Mouse (Mus musculus) lung, embryonic 14.5 days (tissue): ENCODE measurements around the gene Adamtsl3. TPM values are rescaled to one million over a fixed set of nuclear protein-coding genes. Genes with fewer than 3 reads are reported as not detected.

Experiments
- ATAC-seq: fragments of 200-750 bp; cut with Nextera tagmentation; 2 replicates; pipeline ENCODE4 v1.8.0; 2017; ENCODE audit warnings: mild to moderate bottlenecking, moderate TSS enrichment, moderate library complexity; ENCODE audit not compliant: insufficient read depth
- DNase-seq: peaks from one replicate; pipeline ENCODE4 v3.0.0-alpha.2; 2015
- H3K27ac ChIP-seq: fragments of 300-500 bp; sonication (generic); 2 replicates; pipeline ENCODE4 v1.5.1; 2014; ENCODE audit warnings: low read depth, mild to moderate bottlenecking, moderate library complexity
- H3K27me3 ChIP-seq: fragments of 300-500 bp; sonication (generic); 2 replicates; pipeline ENCODE4 v1.6.1; 2014; ENCODE audit warnings: low read length, control low read depth; ENCODE audit not compliant: insufficient read depth
- H3K36me3 ChIP-seq: fragments of 300-500 bp; sonication (generic); 2 replicates; pipeline ENCODE4 v1.6.1; 2014; ENCODE audit warnings: control low read depth; ENCODE audit not compliant: insufficient read depth
- H3K4me1 ChIP-seq: fragments of 300-500 bp; sonication (generic); 2 replicates; pipeline ENCODE4 v1.6.1; 2014; ENCODE audit warnings: antibody characterized with exemption, control low read depth; ENCODE audit not compliant: insufficient read depth
- H3K4me2 ChIP-seq: fragments of 300-500 bp; sonication (generic); 2 replicates; pipeline ENCODE4 v1.6.1; 2014; ENCODE audit warnings: mild to moderate bottlenecking
- H3K4me3 ChIP-seq: fragments of 300-500 bp; sonication (generic); 2 replicates; pipeline ENCODE4 v1.5.1; 2014; ENCODE audit warnings: low read depth, low read length
- H3K9ac ChIP-seq: fragments of 300-500 bp; sonication (generic); 2 replicates; pipeline ENCODE4 v1.6.1; 2014
- H3K9me3 ChIP-seq: fragments of 300-500 bp; sonication (generic); 2 replicates; pipeline ENCODE4 v1.6.1; 2016; ENCODE audit warnings: low read depth, low read length, control low read depth
- CTCF ChIP-seq: IDR thresholded peaks from 2 replicates; pipeline ENCODE4 v1.5.1; 2016; ENCODE audit warnings: antibody characterized with exemption, low read depth
- WGBS: fragments of 180-500 bp; shearing (Covaris S2); extraction: QIAGEN DNeasy Blood & Tissue Kit; methylation state at CpG from one replicate; pipeline ENCODE4 v1.1.7; 2014; 5-methylcytosine and 5-hydroxymethylcytosine counted together
- polyA plus RNA-seq: library from polyadenylated mRNA; unstranded; fragments of >200 nt; fragmentation: Nextera tagmentation; extraction: Ambion mirVana; gene quantifications from 2 replicates; pipeline ENCODE4 v1.2.1, GENCODE M21; 2014

Adamtsl3 gene
- polyA plus RNA-seq, 1 experiment from 2014 or later: 0.58 TPM

DNA sequence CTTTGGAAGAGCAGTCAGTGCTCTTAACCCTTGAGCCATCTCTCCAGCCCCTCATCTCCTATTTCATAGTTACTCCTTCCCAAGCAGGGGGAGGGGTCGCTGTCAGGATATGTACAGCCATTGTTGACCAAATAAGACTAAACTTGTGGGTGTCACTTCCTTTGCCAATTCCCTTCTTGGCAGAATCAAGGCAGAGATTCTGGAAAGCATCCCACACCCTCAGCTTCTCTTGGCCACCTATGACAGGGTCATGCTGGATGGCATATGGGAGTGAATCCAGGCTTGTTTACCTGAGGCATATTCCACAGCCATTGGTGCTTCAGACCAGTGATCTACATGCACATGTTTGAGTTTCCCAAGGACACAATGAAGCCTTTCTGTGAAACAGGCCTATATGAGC, 42.8 kb downstream of the Adamtsl3 start:
- ATAC-seq (no peak), DNase-seq (no peak)
- no peak overlapping the region for H3K4me3 ChIP-seq
- no peak overlapping the region for H3K27ac ChIP-seq
- no peaks in the 10 kb centered on the region for H3K36me3 ChIP-seq
- WGBS: 71% methylated on average over 1 of the region's 1 CpGs
- H3K4me1 ChIP-seq: no peaks in the 10 kb centered on the region
- H3K27me3 ChIP-seq: no peaks in the 10 kb centered on the region
- H3K4me2 ChIP-seq: no peak overlapping the region
- H3K9me3 ChIP-seq: no peaks in the 10 kb centered on the region
- no peak for TF ChIP-seq CTCF
- no peak overlapping the region for H3K9ac ChIP-seq

GRCm38 (mm10) chr7:82379765-82380164, 44.3 kb downstream of the Adamtsl3 start:
- H3K4me3 ChIP-seq: no peak overlapping the region
- no peaks in the 10 kb centered on the region for H3K27me3 ChIP-seq
- TF ChIP-seq CTCF: no peak
- H3K36me3 ChIP-seq: no peaks in the 10 kb centered on the region
- H3K4me2 ChIP-seq: no peak overlapping the region
- no peak overlapping the region for H3K9ac ChIP-seq
- H3K4me1 ChIP-seq: no peaks in the 10 kb centered on the region
- H3K9me3 ChIP-seq: no peaks in the 10 kb centered on the region
- DNase-seq: no peak
- ATAC-seq: no peak
- no peak overlapping the region for H3K27ac ChIP-seq
- 41% methylated on average over 7 of the region's 7 CpGs for WGBS

- no peaks in the 10 kb centered on the region for H3K9me3 ChIP-seq
- no peak for TF ChIP-seq CTCF
- ATAC-seq: no peak
- no peak overlapping the region for H3K9ac ChIP-seq
- no peak overlapping the region for H3K27ac ChIP-seq
- no peaks in the 10 kb centered on the region for H3K4me1 ChIP-seq
- no peak overlapping the region for H3K4me3 ChIP-seq
- no peak overlapping the region for H3K4me2 ChIP-seq
- H3K36me3 ChIP-seq: no peaks in the 10 kb centered on the region
- WGBS: 62% methylated on average over 4 of the region's 4 CpGs
- DNase-seq: no peak
- no peaks in the 10 kb centered on the region for H3K27me3 ChIP-seq
Measured at GRCm38 (mm10) chr7:82382843-82383535, 47.5 kb downstream of the Adamtsl3 start.

- no peak overlapping the region for H3K9ac ChIP-seq
- H3K4me1 ChIP-seq: no peaks in the 10 kb centered on the region
- no peak for DNase-seq
- H3K9me3 ChIP-seq: no peaks in the 10 kb centered on the region
- 59% methylated on average over 3 of the region's 3 CpGs for WGBS
- H3K4me3 ChIP-seq: no peak overlapping the region
- H3K4me2 ChIP-seq: no peak overlapping the region
- ATAC-seq: no peak
- no peaks in the 10 kb centered on the region for H3K27me3 ChIP-seq
- H3K36me3 ChIP-seq: no peaks in the 10 kb centered on the region
- TF ChIP-seq CTCF: no peak
- H3K27ac ChIP-seq: no peak overlapping the region
Measured at GRCm38 (mm10) chr7:82383536-82383848, 48.0 kb downstream of the Adamtsl3 start.

DNA sequence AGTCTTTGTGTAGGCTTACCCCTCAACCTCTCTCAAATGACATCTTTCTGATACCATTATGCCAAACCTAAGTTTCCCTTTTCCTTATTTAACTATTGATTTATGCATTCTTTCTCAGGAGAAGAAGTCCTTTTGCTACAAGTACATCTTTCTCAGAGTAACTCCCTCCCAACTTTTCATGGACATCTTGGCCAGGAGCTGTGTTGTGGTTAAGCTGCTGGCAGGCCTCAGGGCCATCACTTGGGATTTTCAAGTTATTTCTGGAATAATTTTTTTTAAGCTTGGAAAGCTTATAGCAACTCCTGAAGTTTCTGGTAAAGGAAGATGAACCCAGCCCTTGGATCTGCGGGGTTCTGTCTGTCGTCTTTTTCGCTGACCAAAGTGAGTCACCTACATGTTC, 51.6 kb downstream of the Adamtsl3 start:
- WGBS: 82% methylated on average over 3 of the region's 3 CpGs
- no peak for TF ChIP-seq CTCF
- ATAC-seq (no peak), DNase-seq (no peak)
- H3K9ac ChIP-seq: no peak overlapping the region
- H3K36me3 ChIP-seq: no peaks in the 10 kb centered on the region
- no peaks in the 10 kb centered on the region for H3K4me1 ChIP-seq
- H3K4me2 ChIP-seq: no peak overlapping the region
- H3K4me3 ChIP-seq: no peak overlapping the region
- H3K27me3 ChIP-seq: no peaks in the 10 kb centered on the region
- no peak overlapping the region for H3K27ac ChIP-seq
- no peaks in the 10 kb centered on the region for H3K9me3 ChIP-seq

DNA sequence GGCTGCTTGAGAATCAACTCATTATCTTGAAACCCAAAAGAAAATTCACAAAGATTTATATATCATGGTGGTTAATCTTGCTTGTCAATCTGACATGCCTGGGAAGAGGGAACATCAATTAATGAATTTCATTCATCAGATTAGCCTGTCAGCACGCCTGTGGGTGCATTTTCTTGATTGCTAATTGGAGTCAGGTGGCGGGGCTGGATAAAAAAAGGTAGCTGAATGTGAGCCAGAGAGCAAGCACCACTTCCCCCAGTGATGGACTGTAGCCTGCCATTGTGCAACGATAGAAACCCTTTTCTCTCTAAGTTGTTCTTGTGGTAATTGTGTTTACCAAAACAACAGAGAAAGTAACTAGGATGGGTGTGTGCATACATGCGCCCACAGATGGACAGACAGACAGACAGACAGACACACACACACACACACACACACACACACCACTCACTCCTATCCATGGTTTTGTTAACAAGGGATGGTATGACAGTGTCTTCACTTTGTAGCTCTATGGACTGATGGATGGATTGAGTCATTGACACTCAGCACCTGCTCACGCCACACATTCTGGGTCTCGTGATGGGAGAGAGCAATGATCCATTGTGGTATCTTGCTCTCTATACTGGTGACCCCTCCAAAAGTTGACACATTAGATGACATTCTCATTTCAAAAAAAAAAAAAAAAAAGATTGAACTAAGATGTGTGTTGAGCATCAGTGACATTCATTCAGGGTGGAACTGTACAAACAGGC, 59.1 kb downstream of the Adamtsl3 start:
- Histone ChIP-seq H3K27me3 (no peaks in the 10 kb centered on the region), H3K27ac (no peak overlapping the region), H3K36me3 (no peaks in the 10 kb centered on the region), H3K9me3 (no peaks in the 10 kb centered on the region), H3K4me2 (no peak overlapping the region), H3K4me3 (no peak overlapping the region), H3K9ac (no peak overlapping the region), H3K4me1 (no peaks in the 10 kb centered on the region)
- 64% methylated on average over 6 of the region's 6 CpGs for WGBS
- TF ChIP-seq CTCF: no peak
- DNase-seq (no peak), ATAC-seq (no peak)

DNA sequence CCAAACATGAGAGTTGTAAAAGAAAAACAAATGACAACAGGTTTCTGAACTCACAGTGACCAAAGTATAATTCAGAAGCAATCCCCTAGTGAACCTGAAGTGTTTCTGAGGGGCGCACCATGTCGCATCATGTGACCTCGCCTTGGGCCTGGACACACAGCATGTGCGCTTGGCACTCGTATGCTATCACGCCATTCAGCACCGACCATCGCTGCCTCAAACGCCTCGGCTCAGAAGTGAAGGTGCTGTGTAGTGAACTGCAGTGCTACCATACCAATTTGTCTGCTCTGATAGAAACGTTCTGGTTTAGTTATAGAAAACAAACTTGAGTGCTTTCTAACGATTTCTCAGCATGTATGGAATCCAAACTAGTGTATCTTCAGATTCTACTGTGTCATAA, 59.7 kb downstream of the Adamtsl3 start:
- H3K4me1 ChIP-seq: no peaks in the 10 kb centered on the region
- 79% methylated on average over 12 of the region's 12 CpGs for WGBS
- DNase-seq: no peak
- ATAC-seq: no peak
- H3K4me3 ChIP-seq: no peak overlapping the region
- H3K27me3 ChIP-seq: no peaks in the 10 kb centered on the region
- H3K36me3 ChIP-seq: no peaks in the 10 kb centered on the region
- H3K9ac ChIP-seq: no peak overlapping the region
- TF ChIP-seq CTCF: no peak
- H3K9me3 ChIP-seq: no peaks in the 10 kb centered on the region
- no peak overlapping the region for H3K4me2 ChIP-seq
- H3K27ac ChIP-seq: no peak overlapping the region
